Mouse (Mus musculus) left cerebral cortex, postnatal 36 days (tissue): ENCODE measurements around the gene Cd47. TPM values are rescaled to one million over a fixed set of nuclear protein-coding genes. Genes with fewer than 3 reads are reported as not detected.
A peak's percentile ranks its signal among the peaks of the same experiment; 100 is the strongest.
"Not testable (repeated sequence)": the region's sequence is repeated elsewhere in the genome, so short reads cannot be mapped to it uniquely, and the experiment has no call there.

Experiments
- DNase-seq, 2 experiments: peaks; one replicate each; pipeline ENCODE4 v3.0.0; 2021 to 2022; ENCODE audit warnings: low spot score in 2 of 2, mixed read lengths in 1 of 2
- intact Hi-C: fragments of 180-260 bp; cut with DNase I; formaldehyde crosslinking; loops from one replicate; pipeline ENCODE4 v1.15.1; 2025
- total RNA-seq, 2 experiments: library from RNA; stranded (reverse); gene quantifications; 2 replicates each; pipeline ENCODE4 v1.2.3; 2021

Gene Cd47
- total RNA-seq, 2 experiments from 2014 or later = 234 to 245 TPM

DNA sequence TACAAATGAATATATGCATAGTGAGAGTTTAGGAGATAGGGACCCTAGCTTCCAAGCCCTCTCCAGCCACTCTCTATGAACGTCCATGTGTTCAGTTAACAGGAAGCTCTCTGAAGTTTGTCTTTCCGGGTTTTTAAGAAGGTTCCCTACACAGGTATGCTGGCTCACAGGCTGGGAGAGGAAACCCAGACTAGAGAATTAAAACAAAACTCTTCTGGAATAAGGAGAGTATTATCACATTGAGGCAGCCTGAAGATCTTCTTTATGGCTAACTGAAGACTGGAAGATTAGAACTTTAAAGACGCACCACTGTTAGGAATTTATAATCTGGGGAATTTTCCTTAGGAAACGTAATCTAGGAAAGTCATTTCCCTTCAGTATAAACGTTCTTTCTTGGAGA, 17.8 kb downstream of the Cd47 start:
- intact Hi-C loops = no loop called here
- no peak for DNase-seq

DNA sequence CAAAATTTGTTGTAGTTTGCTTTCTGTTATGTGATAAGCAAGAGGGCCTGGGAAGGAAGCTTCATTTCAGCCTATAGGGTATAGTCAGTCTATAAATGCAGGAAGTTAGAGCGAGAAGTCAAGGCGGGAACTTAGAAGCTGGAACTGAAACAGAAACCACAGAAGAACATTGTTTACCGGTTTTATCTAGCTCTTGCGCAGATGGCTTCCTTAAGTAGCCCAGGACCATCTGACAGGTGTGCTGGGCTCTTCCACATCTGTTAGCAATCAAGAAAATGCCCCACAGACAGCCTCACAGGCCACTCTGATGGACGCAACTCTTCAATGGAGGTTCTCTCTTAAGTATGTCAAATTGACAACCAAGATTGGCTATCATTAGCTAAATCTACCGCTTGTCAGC, 18.3 kb downstream of the Cd47 start:
- no peak for DNase-seq
- intact Hi-C loops = no loop called here

DNA sequence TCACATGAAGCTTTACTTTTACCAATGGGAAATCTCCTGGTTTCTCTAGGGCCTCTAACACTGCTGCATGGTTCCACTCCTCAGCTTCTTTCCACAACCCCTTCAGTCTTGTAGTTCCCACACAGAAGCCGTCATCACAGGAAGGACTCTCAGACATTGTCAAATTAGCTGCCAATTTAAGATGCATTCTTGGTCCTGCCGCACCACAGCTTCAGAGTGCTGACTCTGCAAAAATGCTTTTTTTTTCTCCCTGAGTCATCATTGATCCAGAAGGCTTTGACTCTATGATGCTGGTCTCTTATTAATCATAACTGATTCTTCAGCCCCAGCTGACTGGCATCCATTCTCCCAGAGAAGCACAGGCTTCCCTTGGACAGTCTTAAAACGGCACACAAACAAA, 19.2 kb downstream of the Cd47 start:
- no peak for DNase-seq
- intact Hi-C loops = no loop called here

DNA sequence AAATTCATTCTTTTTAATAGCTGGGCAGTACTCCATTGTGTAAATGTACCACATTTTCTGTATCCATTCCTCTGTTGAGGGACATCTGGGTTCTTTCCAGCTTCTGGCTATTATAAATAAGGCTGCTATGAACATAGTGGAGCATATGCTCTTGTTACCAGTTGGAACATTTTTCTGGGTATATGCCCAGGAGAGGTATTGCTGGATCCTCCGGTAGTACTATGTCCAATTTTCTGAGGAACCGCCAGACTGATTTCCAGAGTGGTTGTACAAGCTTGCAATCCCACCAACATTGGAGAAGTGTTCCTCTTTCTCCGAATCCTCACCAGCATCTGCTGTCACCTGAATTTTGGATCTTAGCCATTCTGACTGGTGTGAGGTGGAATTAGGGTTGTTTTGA, 30.6 kb downstream of the Cd47 start:
- DNase-seq, intact Hi-C loops: not testable (repeated sequence)

DNA sequence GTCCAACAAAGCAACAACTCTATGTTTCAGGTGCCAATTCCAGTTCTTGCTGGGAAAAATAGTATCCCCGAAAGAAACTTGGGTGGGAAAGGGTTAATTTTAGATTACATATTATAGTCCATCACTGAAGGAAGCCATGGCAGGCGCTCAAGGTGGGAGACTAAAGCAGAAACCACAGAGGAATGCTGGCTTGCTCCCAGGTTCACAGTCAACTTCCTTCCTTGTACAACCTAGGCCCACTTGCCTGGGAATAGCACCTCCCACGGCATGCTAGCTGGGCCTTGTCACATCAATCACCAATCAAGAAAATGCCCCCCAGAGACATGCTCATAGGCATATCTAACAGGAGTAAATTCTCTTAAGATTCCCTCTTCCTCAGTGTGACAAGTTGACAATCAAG, 32.0 kb downstream of the Cd47 start:
- no peak for DNase-seq
- intact Hi-C loops = no loop called here

DNA sequence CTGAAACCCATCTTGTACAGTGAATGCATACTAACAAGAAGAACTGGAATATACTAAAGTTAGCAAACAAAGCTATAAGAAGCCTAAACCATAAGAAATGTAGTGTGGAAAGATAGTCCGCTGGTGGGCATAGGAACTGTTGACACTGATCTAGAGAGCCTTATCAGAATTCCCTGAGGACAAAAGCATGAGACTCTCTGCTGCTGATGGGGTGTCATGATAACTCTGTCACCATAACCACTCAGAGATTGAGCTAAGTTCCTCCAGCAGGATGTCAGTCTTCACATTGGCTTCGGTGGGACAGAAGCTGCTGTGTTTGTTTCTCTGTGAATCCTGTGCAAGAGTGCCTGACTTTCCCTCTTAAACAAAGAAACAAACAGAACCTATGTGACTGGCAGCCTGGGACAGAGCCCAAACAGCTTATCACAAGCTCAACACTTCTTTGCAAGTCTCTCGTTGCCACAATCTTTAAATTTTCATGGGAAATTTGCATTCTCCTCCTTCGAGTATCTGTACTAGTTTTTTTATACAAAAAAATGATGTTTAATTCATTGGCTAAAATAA, 33.9 kb downstream of the Cd47 start:
- DNase-seq = no peak
- intact Hi-C loops = no loop called here

DNA sequence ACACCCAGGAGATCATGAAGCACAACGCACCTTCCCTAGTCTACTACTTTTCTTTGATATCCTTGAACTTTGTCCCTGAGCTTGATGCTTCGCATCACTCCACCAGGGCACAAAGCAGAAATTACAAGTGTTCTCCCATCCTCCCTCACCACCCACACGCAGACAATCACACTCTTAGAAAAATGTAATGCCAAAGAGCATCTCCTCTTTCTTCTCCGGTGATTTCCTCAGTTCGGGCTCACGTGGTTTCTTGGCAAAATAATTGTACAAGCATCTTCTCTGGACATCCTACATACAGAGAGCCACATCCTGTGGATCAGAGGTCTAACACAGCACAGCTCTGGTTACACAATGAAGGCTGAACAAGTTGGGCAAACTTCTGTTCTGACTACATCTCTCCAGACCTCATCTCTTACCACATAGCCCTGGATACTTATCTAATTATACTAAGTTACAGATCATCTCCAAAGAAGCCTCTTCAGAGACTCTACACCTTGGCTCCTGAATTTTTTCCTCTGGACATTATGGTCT, 36.4 kb downstream of the Cd47 start:
- no peak for DNase-seq
- intact Hi-C loops = no loop called here

DNA sequence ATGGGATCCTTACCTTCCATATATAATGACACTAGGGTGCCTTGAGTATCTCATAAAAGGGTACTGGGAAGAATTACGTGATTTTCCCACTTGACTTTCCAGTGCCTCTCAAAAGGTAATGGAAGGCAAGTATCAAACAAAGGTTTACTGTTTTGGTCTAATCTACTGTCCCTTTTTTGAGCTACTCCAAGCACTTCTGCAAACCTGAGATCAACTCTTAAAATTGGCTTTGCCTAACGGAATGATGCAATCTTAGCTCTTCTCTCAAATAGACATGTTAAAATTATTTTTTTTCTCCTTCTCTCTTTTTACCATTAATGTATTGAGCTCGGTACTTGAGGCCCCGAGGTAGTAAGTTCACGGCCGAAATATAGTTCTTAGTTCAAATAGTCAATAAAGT, 38.6 kb downstream of the Cd47 start:
- no peak for DNase-seq
- intact Hi-C loops = no loop called here

DNA sequence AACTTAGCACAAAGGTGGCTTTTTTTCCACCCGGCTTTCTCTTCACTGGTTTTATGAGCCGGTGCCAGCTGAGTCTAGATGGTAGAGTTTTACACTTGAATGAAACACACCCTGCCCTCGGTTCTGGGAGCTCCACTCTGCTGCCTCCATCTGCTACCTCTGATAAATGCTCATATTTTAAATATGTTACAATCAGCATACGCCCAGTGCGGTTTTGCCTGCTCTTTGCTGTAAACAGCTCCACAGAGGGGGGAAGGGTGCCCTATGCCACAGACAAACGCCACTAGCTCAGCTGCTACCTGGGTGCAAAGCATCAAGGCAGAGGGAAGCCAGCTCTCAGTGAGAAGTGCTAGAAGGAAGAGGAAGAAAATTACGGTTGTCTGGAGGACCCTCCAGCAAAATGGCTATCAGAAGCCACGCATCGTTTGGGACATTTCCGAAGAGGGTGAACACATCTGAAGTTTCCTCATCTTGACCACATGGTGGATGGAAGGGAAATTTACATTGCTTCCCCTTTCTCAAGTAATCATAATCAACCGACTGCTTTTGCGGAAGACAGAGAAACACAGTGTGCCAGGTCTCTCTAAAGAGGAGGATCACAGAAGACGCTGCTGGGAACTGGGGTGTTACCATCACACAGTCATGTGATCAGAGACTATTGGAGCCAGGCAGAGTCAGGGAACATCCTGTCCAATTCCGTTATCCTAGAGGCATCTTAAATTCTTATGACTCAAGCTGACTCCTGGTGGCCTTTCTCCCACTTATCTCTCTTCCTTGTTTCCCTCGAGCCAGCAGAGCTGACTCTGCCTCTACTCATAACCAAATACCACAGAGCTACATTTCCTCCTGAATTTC, 39.6 kb downstream of the Cd47 start:
- DNase-seq = no peak
- intact Hi-C loops = no loop called here

DNA sequence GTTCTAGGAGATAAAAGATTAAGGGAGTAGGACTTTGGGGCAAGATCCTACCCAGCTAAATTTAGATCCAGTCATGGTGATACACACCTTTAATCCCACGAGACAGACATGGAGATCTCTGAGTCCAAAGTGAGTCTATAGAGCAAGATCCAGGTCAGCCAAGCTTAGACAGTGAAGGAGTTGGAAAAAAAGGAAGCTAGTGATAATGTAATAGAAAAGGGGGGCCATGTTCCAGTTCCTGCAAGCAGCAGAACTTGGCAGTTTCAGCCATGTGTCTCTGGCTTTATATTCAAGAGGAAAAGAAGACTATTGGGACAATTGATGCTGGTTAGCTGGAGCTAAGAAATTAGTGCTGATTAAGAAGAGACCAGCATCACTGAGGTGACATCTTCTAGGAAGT, 43.4 kb downstream of the Cd47 start:
- no peak for DNase-seq
- intact Hi-C loops = no loop called here

DNA sequence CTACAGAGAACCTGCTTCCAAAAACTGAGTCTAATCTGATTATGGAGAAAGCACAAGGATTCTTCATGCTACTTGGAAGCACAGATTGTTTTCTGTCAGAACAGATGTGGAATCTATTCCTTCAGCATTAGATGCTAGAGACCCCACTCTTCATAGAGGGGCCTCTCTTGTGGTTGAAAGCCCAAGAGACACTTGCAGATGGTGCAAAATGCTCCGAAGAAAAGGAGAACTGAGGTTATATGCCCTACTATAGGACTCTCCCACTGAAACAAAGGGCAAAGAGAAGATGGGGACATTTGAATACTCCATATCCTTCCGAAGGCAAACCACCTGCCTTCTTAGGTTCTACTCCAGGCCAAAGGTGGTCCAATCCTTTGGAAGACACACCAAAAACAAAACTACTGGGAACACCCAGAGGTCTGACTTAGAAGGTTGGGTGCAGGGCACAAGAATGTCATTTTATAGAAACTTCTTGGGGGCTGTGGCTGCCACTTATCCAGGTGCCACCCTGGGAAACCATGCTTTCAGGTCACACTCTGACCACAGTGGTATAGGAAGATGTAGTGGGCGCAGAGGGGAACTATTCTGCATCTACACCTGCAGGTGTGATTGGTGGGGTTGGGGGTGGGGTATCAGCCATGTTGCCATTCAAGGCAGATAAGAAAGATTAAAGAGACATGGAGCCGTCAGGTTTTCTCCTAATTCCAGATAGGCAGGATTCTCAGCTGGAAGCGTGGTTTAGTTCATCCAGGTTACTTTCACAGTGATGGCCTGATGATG, 47.1 kb downstream of the Cd47 start:
- no peak for DNase-seq
- intact Hi-C loops = no loop called here

DNA sequence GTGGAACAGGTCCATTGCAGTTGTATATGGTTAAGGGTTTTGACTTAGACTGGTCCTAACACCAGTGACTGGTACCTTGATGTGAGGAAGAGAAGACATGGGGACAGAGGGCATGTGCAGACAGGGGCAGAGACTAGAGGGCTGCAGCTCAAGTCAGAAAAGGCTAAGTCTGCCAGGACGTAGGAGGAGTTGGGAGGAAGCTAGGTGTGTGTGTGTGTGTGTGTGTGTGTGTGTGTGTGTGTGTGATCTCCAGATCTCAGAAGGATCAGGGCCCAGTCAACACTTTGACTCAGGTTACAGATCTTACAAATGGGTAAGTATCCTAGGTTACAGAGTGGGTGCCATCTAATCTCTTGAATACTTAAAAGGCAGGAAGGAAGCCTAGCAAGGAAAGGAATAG, 48.3 kb downstream of the Cd47 start:
- no peak for DNase-seq
- intact Hi-C loops = no loop called here

DNA sequence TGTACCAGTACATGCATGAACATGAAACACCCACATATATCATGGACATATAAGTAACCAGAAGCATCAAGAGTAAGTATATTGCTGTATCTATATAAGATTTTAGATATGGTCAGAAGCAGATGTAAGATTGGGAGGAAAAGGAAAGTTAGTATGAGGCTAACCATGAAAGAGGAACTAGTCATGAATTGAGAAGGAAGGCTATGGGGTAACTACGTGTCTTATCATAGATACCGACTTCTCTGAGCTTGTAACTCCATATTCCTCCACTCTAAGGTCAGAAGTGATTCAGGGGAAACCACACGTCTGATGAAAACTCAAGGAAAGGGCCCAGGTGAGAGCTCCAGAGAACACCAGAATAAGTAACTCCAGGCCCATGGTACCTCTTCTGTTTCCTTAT, 52.6 kb downstream of the Cd47 start:
- intact Hi-C loops = no loop called here
- DNase-seq = no peak

DNA sequence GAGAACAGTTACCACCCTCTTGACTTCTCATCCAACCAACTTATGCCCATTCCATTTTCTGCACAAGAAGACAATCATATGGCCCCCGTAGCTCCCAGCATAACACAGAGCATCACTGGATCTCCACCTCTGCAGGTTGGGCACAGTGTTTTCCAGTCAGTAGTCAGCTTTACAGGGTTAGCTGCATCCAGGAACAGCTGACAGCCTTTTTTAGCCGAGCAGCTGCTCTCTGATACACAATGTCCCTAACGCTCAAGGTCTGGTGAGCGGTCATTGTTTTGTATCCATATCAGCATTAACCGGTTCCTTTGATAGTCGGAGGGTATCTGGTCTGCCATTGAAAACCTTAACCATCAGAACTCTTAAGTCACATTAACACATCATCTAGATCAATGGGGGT, 53.3 kb downstream of the Cd47 start:
- no peak for DNase-seq
- intact Hi-C loops = loop anchor here (2.0 kb wide), 1 partner anchor 155 kb away; the partner anchor contains the start of gene Ift57

DNA sequence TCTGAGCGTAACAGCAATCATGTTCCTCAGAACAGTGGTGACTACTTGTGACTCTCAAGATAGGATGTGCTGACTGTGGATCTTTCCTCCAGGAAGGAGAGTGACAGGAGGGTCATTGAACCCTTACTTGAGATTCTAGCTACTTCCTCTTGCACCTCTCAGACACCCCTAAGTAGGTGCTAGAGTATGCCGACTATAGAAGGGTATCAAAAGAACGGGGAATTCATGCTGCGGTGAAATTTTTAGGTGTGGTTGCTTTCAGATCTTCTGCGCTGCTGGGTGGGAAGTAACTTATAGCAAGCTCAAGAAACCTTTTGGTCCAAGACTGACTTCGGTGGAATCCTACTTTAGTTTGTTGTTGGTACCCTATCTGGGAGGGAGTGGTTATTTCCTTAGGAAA, 53.9 kb downstream of the Cd47 start:
- intact Hi-C loops = loop anchor here (2.0 kb wide), 1 partner anchor 155 kb away; the partner anchor contains the start of gene Ift57
- no peak for DNase-seq

DNA sequence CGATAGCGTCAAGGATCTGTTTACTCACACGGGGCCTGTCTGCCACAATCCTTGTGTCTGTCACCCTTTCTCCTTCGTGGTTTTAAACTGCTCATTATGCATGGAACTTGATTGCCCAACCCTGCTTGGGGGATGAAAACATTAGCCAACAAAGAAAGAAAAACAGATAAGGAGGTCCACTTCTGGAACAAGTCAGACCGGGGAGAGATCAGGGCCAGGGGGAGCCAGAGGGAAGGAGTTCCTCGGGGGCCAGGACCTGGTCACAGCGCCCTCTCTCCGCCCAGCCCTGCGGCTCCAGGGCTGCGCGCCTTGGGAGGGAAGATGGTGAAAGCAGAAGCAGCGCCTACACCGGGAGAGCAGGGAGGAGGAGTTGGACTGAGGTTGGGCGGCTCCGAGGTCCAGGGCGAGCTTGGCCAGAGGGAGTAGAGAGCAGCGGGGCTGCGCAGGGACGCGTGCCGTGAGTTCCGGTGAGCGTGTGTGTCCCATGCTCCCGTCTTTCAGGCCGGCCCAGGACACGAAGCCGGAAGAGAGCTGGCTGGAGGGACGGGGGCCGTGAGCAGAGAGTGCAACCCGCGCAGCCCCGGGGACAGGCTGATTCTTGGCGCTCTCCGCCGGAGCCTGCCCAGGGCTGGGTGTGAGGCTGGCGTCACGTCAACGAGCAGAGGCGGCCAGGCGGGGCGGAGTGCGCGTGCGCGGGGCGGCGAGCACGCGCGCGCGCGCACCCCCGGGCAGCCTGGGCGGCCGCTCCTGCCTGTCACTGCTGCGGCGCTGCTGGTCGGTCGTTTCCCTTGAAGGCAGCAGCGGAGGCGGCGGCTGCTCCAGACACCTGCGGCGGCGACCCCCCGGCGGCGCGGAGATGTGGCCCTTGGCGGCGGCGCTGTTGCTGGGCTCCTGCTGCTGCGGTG, 54.9 kb downstream of the Cd47 start:
- intact Hi-C loops = loop anchor here (2.0 to 5.0 kb wide), 4 partner anchors 156 to 577 kb away; partner anchors contain the start of genes Bbx and Ift57

DNA sequence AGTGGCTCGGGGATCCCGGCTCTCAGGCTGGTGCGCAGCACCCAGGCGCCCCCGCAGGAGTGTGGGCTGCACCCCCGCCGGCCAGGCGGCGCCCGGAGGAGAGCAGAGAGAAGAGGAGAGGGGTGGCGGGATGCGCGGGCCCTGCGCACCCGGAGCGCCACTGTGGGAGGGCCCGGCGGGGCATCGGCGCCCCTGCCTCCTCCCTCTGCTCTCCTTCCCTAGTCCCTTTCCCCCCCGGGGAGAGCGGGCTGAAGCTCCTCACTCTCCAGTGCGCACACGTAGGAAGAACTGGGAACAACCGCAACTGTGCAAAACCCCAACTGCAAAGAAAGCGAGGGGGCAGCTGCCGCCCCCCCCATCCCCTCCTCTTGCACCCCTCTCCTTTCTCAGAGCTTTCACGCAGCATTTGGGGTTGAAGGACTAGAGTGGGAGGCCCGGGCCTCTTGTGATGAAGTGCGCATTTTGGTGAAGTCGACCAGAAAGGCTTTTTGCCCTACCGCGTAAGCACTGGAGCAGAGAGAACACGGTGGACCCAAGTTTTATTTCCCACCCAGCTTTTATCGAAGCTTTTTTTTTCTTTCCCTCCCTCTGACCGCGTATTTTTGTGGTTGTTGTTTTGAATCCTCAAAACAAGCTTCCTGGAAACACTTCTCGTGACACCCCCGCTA, 55.6 kb downstream of the Cd47 start:
- DNase-seq = no peak
- intact Hi-C loops = loop anchor here (2.0 to 5.0 kb wide), 4 partner anchors 157 to 576 kb away; partner anchors contain the start of genes Bbx and Ift57

More for the DNA sequence above, 54.9 kb downstream of the Cd47 start:
- peak; percentile 91 to 94 for DNase-seq

DNA sequence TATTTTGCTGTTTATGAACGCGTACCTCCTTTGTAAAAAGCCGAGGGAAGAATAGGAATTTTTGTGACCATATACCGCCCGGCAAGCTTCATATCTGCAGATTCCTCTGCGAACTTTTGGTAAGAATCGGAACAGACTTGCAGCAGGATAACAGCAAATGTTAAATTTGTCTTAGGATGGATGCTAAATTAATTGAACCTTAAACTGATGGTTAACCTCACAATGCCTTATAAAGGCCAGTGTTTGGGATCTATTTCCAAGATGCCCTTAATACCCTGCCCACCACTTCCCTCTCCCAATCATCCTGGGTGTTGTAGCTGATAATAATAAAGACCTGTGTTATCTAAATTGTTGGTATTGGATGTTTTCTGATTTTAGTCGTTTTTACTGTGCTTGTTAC, 56.3 kb downstream of the Cd47 start:
- intact Hi-C loops = loop anchor here (5.0 kb wide), 3 partner anchors 191 to 576 kb away; partner anchors contain the start of gene Bbx

More for the DNA sequence above, 56.3 kb downstream of the Cd47 start:
- DNase-seq = no peak
